ENCODE assay signal across 8 mouse cellular contexts in genomic region chr17:33439148-33439547, GRCm38 (mm10). TPM values are rescaled to one million over a fixed set of nuclear protein-coding genes. Genes with fewer than 3 reads are reported as not detected.
DNase-seq lines count a peak whose midpoint lies in the region; ATAC-seq and TF ChIP-seq lines count a peak whose summit lies in the region.

No protein-coding gene starts in this region.

- no peaks in the 10 kb centered on the region for H3K9me3 ChIP-seq in lung, postnatal 0 days (ENCODE audit: low read length)

- H3K4me1 ChIP-seq in lung, postnatal 0 days (ENCODE audit: insufficient read depth, low read depth, low read length), result no peaks in the 10 kb centered on the region

- H3K4me3 ChIP-seq in lung, postnatal 0 days (ENCODE audit: low read depth, low read length), result no peak overlapping the region

- DNase-seq in CD8-positive naive resting alpha-beta T cell, adult 2 months (ENCODE audit: low read depth in 2 of 2, low spot score in 2 of 2), result peak; percentile 71 to 80
- DNase-seq in adrenal gland, adult (ENCODE audit: inconsistent age in 2 of 2, low spot score in 1 of 2), result peak; percentile 55 to 91
- DNase-seq in embryo, embryonic 10.5 days (ENCODE audit: low spot score), result peak; percentile 85
- DNase-seq in layer of hippocampus, adult 18-20 months (ENCODE audit: low spot score in 2 of 2), result peak; percentile 47 to 79
- DNase-seq in lung, postnatal 0 days (ENCODE audit: low spot score), result peak; percentile 89
- DNase-seq in right cerebral cortex, postnatal 25 days, result peak; percentile 52
- DNase-seq in urinary bladder, postnatal 4 days (ENCODE audit: low spot score in 2 of 2), result peak; percentile 35 to 72

- no peaks in the 10 kb centered on the region for H3K36me3 ChIP-seq in lung, postnatal 0 days (ENCODE audit: insufficient read depth, low read length)

- WGBS in lung, postnatal 0 days, result 63% methylated on average over 1 of the region's 1 CpGs

- no peaks in the 10 kb centered on the region for H3K27me3 ChIP-seq in lung, postnatal 0 days (replicated peaks; ENCODE audit: insufficient read depth, low read length)

- peak; percentile 85 for TF ChIP-seq CTCF in lung, postnatal 0 days (IDR thresholded peaks at IDR 0.05)

- peak; percentile 78 for ATAC-seq in granulocyte monocyte progenitor cell, adult 5-6 weeks (replicated peaks; ENCODE audit: poor library complexity, severe bottlenecking)
- ATAC-seq in lung, postnatal 0 days, result peak; percentile 79

- H3K9ac ChIP-seq in lung, postnatal 0 days (replicated peaks; ENCODE audit: low read depth), result no peak overlapping the region

- no peak overlapping the region for H3K27ac ChIP-seq in lung, postnatal 0 days (ENCODE audit: low read length)

- no peak for TF ChIP-seq EP300 in lung, postnatal 0 days (IDR thresholded peaks at IDR 0.05)

- no peak overlapping the region for H3K4me2 ChIP-seq in lung, postnatal 0 days (replicated peaks; ENCODE audit: low read depth, low read length)

RNA-seq across cellular contexts. Expression of gene Actl9, which starts 6.5 kb away (rescaled TPM):
- not detected in 2 replicates for total RNA-seq in granulocyte monocyte progenitor cell, adult 5-6 weeks (2014; fragmentation: Nextera tagmentation)
- not detected in 2 replicates for total RNA-seq in granulocyte monocyte progenitor cell, adult 5-6 weeks (2017)
- not detected for total RNA-seq in layer of hippocampus, adult 18-20 months (2021)
- 0.19 TPM in 1 of 2 replicates, not detected in the other for polyA plus RNA-seq in lung, postnatal 0 days (2015; fragmentation: Nextera tagmentation; extraction: Ambion mirVana)

RNA-seq across cellular contexts. Expression of gene Zfp101, which starts 44.7 kb away (rescaled TPM):
- total RNA-seq in granulocyte monocyte progenitor cell, adult 5-6 weeks (2014; fragmentation: Nextera tagmentation), result 19.7 and 22.6 TPM in 2 replicates
- 14.2 and 24.1 TPM in 2 replicates for total RNA-seq in granulocyte monocyte progenitor cell, adult 5-6 weeks (2017)
- total RNA-seq in layer of hippocampus, adult 18-20 months (2021), result 10 to 100 TPM; 11.4 to 12.7 TPM
- polyA plus RNA-seq in lung, postnatal 0 days (2015; fragmentation: Nextera tagmentation; extraction: Ambion mirVana), result 8.8 and 8.9 TPM in 2 replicates
